Mouse (Mus musculus) spleen, adult 2 months (tissue): Measurements from ENCODE around the gene Fxn.

Experiments
- CTCF ChIP-seq: fragments of 200-500 bp; IDR thresholded peaks from 2 replicates; pipeline ENCODE4 v1.5.1; 2011; ENCODE audit warnings: mild to moderate bottlenecking, inconsistent platforms; ENCODE audit not compliant: insufficient read depth, insufficient read length, insufficient replicate concordance; ENCODE audit errors: extremely low read depth
- POLR2A ChIP-seq: fragments of 200-500 bp; IDR thresholded peaks from 2 replicates; pipeline ENCODE4 v1.6.1; 2011; ENCODE audit warnings: low read depth, low read length, inconsistent platforms

- TF ChIP-seq CTCF: peak; percentile 72; the same call in 1 of the 2 replicates
- TF ChIP-seq POLR2A: no peak
These were observed 8.5 kb downstream of the Fxn start for GRCm38 (mm10) chr19:24271746-24272426.
